Mouse (Mus musculus): ENCODE results near the gene Gm45021. TPM values are rescaled to one million over a fixed set of nuclear protein-coding genes. Genes with fewer than 3 reads are reported as not detected.

The Gm45021 gene
- polyA plus RNA-seq (2012; rRNA removed), result 0.41 TPM in 1 of 2 replicates, not detected in the other

DNA sequence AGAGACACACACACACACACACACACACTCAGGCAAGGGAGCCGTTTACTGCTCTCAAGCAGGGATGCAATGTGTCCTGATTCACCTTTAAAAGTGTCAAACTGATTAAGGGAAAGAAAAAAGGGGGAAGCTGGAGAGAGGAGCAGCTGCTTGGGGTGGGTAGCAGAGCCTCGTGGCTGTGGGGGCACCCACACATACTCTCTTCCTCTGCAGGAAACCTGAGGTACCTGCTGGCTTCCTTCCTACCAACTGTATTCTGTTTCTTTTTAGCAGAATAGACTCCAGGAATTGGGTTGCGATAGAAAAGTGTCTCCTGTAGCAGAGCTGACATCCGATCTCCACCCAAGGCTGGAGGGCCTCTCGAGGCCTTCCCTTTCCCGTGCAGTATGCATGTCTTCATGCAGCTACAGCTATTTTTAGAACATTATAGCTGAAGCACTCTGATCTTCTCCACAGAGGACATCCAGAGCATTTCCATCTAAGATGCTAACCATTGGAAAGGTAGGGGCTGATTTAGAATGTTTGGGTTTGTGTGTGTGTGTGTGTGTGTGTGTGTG, at the start of gene Gm45021:
Gm45021 (plus strand) TSS at position 417 of the 557 bp plus-strand sequence.

DNA sequence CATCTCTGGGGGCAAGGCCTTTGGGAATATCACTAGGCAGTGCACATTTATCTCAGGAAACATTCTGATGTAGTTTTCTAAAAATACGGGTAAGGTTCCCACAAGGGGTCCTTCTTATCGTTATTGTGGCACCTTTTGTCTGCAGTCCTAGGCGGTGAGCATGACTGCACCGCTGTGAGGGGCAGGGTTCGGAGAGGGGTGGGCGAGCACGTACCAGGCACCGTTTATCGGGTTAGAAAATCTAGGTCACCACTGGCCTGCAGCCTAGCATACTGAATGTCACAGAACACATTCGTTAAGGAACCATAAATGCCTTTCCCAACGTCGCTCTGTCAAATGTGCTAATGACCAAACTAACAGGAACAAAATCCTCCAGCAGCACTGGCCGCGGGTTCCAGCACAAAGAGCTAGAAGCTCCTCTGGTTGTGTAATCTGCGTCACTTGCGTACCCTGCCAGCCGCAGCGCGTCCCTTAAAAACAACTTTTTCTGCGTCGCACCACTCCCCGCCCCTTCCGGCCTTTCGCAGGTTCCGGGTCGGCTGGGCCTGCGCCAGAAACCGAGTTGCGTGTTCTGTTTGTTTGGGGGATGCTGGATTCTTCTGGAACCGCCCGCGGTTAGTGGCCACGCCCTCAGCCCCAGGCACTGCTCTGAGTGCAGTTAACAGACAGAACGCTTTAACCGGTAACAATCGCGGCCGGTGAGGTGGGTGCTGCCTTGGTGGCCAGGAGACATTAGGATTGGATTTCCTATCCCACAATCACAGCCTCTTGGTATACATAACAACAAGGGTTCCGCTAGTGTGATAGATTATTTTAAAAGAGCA, 34.9 kb upstream of the Gm45021 start, which contains the start of gene Lrrc61:
Lrrc61 (plus strand) TSS at position 517 of the 824 bp plus-strand sequence.

DNA sequence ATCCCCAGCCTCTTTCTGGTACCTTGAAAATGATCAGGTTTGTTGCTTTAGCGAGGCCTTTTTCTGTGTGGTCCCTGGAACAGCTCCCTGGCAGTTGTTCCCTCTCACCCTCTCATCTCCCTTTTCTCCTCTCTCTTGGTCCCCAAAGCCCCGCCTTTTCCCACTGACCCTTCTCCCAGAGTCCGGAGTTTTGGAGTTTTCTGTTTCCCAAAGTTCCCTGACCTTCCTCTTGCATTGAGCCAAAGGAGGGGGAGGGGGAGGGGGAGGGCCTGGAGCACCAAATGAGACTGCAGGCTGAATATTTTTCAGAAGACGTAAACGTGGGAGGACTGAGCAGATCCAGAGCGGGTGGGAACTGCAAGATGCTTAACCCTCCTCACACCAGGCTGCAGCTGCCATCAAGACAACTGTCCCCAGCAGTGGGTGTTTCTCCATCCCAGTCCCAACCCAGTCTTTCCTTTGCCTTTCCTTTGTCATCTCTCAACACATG, 16.8 kb upstream of the Gm45021 start, which contains the start of gene Rarres2:
Rarres2 (minus strand) TSS at position 218 of the 490 bp plus-strand sequence.

DNA sequence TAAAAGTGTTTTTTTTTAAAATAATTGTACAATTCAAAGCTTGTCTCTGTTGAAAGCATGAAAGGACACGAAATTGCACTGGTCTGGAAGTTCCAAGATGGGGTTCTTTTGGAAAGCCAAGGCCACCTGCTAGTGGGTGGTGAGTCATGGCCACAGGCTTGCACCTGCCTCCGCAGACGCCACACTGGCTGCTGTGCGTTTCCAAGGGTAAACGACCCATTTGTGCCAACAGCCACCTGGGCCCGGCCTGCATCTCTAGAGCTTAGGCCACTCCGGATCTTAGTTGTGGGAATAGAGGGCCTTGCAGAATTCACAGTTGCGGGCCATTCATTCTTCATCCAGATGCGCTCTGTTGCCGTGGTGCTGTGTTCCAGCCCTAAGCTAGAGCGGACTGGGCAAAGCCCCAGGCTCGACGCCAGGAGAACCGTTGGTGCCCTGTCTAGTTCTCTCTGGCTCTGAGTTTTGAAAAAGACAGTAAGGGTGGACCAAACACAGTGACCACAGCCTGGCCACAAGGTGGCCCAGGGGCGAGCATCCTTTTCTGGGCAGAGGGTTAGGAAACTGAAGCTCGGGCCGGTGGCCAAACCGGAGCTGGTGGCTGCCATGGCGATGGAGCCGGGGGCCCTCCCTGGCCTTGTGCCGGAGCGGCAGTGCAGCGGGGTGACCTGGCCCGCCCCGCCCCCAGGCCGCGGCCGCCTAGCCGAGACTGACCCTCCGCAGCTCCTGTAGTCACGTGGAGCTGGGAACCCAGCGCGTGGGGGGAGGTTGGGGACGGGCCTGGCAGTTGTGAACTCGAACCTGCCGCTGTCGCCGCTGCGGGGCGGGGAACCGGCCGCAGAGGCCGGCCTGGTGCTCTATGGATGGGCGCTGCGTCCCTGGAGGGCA, 4.0 kb downstream of the Gm45021 start, which contains the start of the genes Repin1 and Gm44965:
Repin1 (plus strand) TSS at position 726 of the 885 bp plus-strand sequence.
Gm44965 (plus strand) TSS at position 784 of the 885 bp plus-strand sequence.

DNA sequence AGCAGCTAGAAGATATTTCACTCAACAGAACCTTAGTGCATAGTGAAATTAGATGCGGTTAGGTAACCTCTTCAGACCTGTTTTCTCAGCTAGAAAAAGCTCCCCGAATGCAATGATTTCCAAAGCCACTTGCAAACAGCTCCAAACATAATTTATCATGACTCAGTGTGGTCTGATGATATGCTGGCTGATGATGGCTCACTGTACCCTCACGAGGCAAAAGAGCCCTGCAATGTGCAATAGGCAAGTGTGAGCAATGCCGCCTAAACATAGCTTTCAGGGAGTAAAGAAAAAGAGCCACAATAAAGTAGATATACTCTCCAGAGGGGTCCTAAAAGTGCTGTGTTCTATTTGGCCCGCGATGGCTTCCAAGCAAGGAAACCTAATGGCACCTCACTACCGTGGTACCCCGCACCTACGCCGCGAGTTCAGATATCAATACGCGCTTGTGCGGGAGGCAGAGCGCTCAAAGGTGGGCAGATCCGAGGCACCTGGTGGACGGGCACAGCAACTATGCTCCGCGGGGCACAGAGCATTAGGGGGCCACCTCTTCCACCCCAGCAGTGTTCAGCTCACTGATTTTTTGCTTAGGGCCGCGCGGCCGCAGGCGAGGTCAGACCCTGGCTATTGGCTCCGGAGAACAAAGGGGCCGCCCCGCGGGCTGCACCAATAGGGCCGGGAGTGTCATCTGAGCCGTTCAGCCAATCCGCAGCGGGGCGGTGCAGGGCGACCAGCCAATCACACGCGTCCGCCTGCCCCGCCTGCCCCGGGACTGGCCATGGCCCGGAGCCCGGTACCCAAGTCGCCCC, 12.1 kb downstream of the Gm45021 start, which contains the start of gene Zfp775:
Zfp775 (plus strand) TSS at position 793 of the 809 bp plus-strand sequence.

DNA sequence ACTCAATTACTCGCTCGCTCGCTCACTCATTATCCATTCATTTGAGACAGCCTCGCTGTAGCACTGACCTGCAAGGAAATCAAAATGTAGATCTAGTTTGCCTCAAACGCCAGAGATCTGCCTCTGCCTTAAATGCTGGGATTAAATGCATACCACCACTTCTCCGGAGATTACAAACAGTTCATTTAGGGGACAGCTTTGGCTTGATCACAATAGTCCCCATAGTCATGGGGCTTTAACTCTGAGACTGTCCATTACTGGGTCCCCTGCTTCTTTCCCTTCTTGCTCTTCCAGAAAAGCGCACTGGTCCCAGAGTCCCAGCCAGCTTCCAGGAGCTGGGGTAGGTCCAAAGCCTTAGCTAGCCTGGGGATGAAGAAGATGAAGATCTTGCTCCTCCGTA, 37.1 kb downstream of the Gm45021 start, which contains the start of gene AI854703:
AI854703 (plus strand) TSS at position 301 of the 400 bp plus-strand sequence.

DNA sequence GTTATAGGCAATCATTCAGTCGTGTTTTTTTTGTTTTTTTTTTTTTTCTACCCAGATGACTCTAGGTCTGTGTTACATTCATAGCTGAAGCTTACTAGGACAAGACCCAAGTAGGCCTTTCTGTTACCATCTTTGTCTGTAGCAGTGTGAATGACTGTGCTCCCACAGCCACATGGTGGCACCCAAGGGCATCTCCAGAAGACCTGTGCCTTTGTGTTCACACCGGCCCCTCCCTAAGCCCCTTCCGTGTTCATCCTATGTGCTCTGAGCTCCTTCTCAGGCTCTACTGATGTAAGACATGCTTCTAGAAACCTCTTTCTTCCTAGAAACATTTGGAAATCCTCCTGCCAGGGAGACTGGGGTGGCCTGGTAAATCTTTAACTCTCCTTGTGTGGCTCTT, 57.6 kb downstream of the Gm45021 start, which contains the start of gene Gimap8:
Gimap8 (plus strand) TSS at position 240 of the 400 bp plus-strand sequence.

Other genes starting within 250 kb of the Gm45021 start
- gene Krba1, start 194.0 kb upstream of the Gm45021 start, polyA plus RNA-seq (2012; rRNA removed), result 44.1 and 44.3 TPM in 2 replicates
- gene Zfp467, start 143.8 kb upstream of the Gm45021 start, polyA plus RNA-seq (2012; rRNA removed), result 31.4 and 37.1 TPM in 2 replicates
- 2.3 and 2.8 TPM in 2 replicates for gene Sspo, start 141.4 kb upstream of the Gm45021 start, polyA plus RNA-seq (2012; rRNA removed)
- 317 and 323 TPM in 2 replicates for gene Atp6v0e2, start 52.0 kb upstream of the Gm45021 start, polyA plus RNA-seq (2012; rRNA removed)
- gene Lrrc61, start 34.8 kb upstream of the Gm45021 start, polyA plus RNA-seq (2012; rRNA removed), result 24.9 and 28.4 TPM in 2 replicates
- 7.5 and 9.4 TPM in 2 replicates for gene Rarres2, start 16.8 kb upstream of the Gm45021 start, polyA plus RNA-seq (2012; rRNA removed)
- 47.3 and 49.6 TPM in 2 replicates for gene Repin1, start 4.3 kb downstream of the Gm45021 start, polyA plus RNA-seq (2012; rRNA removed)
- not detected in 2 replicates for gene Gm44965, start 4.3 kb downstream of the Gm45021 start, polyA plus RNA-seq (2012; rRNA removed)
- 10.4 and 11.7 TPM in 2 replicates for gene Zfp775, start 12.5 kb downstream of the Gm45021 start, polyA plus RNA-seq (2012; rRNA removed)
- 22.4 and 24.2 TPM in 2 replicates for gene AI854703, start 37.2 kb downstream of the Gm45021 start, polyA plus RNA-seq (2012; rRNA removed)
- 1.5 and 1.7 TPM in 2 replicates for gene Gimap8, start 57.6 kb downstream of the Gm45021 start, polyA plus RNA-seq (2012; rRNA removed)
- gene Gimap9, start 86.5 kb downstream of the Gm45021 start, polyA plus RNA-seq (2012; rRNA removed), result 1.6 and 1.8 TPM in 2 replicates
- gene Gimap4, start 94.9 kb downstream of the Gm45021 start, polyA plus RNA-seq (2012; rRNA removed), result 0.91 and 1.2 TPM in 2 replicates
- gene Gimap6, start 118.6 kb downstream of the Gm45021 start, polyA plus RNA-seq (2012; rRNA removed), result 5.4 and 6.2 TPM in 2 replicates
- 0.48 TPM in 1 of 2 replicates, not detected in the other for gene Gm28053, start 129.0 kb downstream of the Gm45021 start, polyA plus RNA-seq (2012; rRNA removed)
- not detected in 2 replicates for gene Gimap7, start 129.0 kb downstream of the Gm45021 start, polyA plus RNA-seq (2012; rRNA removed)
- 1.8 and 1.9 TPM in 2 replicates for gene Gimap1, start 149.4 kb downstream of the Gm45021 start, polyA plus RNA-seq (2012; rRNA removed)
- gene Gimap5, start 156.6 kb downstream of the Gm45021 start, polyA plus RNA-seq (2012; rRNA removed), result 1.2 and 1.5 TPM in 2 replicates
- 0.03 TPM in 1 of 2 replicates, not detected in the other for gene Gimap3, start 181.2 kb downstream of the Gm45021 start, polyA plus RNA-seq (2012; rRNA removed)

Data from central nervous system, embryonic 18 days (tissue).